Mouse (Mus musculus): ENCODE results near the gene Nfib. TPM values are rescaled to one million over a fixed set of nuclear protein-coding genes. Genes with fewer than 3 reads are reported as not detected.

The Nfib gene
- polyA plus RNA-seq, 1 experiment: 7.7 TPM

GRCm38 (mm10) chr4:82304148-82304871, 401.2 kb downstream of the Nfib start:
- TF ChIP-seq TCF12 (IDR thresholded peaks at IDR 0.05; ENCODE audit: insufficient read depth, poor library complexity, severe bottlenecking) (no peak), MYOG (IDR thresholded peaks at IDR 0.05; ENCODE audit: control insufficient read depth in 1 of 3, insufficient read depth in 1 of 3, insufficient read length in 2 of 3, low read depth in 2 of 3) (no peak), TCF3 (IDR thresholded peaks at IDR 0.05; ENCODE audit: insufficient read length, low read depth) (no peak)

DNA sequence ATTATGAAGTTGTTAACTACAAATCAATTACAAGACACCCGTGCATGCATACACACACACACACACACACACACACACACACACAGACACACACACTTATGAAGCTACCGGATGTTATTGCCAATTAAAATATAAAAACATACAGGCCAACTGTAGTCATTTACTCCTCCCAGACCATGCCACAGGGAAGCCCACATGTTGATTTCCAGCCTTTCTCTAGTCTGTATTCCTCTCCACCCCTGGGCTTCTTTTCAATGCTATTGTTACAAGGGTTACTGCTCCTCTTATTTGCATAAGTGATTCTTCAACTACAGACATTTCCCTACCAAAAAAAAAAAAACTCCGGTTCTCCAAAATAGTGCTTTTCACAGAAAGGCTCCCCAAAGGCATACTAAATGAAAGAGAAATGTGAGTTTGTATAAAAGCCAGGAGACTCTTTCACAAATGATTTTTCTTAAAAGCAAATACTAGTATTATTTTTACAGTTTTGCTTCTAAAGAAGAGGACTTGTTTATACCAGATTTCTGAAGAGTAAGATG, 402.1 kb downstream of the Nfib start:
- Histone ChIP-seq H3K4me3 (no peak overlapping the region), H3K36me3 (ENCODE audit: control insufficient read depth, insufficient read depth) (peaks cover 6% of the 10 kb centered on the region), H3K27me3 (ENCODE audit: control insufficient read depth, insufficient read depth, insufficient read length) (no peaks in the 10 kb centered on the region), H3ac (ENCODE audit: control insufficient read depth, insufficient read length) (no peak overlapping the region), H3K79me2 (ENCODE audit: control insufficient read depth, insufficient read depth) (no peaks in the 10 kb centered on the region), H3K4me2 (ENCODE audit: low read depth) (no peak overlapping the region)
- TF ChIP-seq CEBPB (IDR thresholded peaks at IDR 0.05; ENCODE audit: insufficient read depth, poor library complexity, severe bottlenecking) (no peak), TCF3 (IDR thresholded peaks at IDR 0.05; ENCODE audit: insufficient read length, low read depth) (no peak), POLR2AphosphoS2 (IDR thresholded peaks at IDR 0.05; ENCODE audit: insufficient read length, low read depth) (no peak), SRF (IDR thresholded peaks at IDR 0.05; ENCODE audit: control insufficient read depth, insufficient read length, low read depth) (no peak), MYOG (IDR thresholded peaks at IDR 0.05; ENCODE audit: control insufficient read depth in 1 of 3, insufficient read depth in 1 of 3, insufficient read length in 2 of 3, low read depth in 2 of 3) (no peak), TCF12 (IDR thresholded peaks at IDR 0.05; ENCODE audit: insufficient read depth, poor library complexity, severe bottlenecking) (no peak), MAX (IDR thresholded peaks at IDR 0.05; ENCODE audit: low read depth) (no peak), USF1 (IDR thresholded peaks at IDR 0.05; ENCODE audit: low read depth) (no peak)

More at GRCm38 (mm10) chr4:82304148-82304871, 401.2 kb downstream of the Nfib start:
- peaks cover 6% of the 10 kb centered on the region for H3K36me3 ChIP-seq (ENCODE audit: control insufficient read depth, insufficient read depth)
- H3K27me3 ChIP-seq (ENCODE audit: control insufficient read depth, insufficient read depth, insufficient read length): no peaks in the 10 kb centered on the region
- no peak overlapping the region for H3K4me2 ChIP-seq (ENCODE audit: low read depth)
- no peaks in the 10 kb centered on the region for H3K79me2 ChIP-seq (ENCODE audit: control insufficient read depth, insufficient read depth)
- H3ac ChIP-seq (ENCODE audit: control insufficient read depth, insufficient read length): no peak overlapping the region
- H3K4me3 ChIP-seq: no peak overlapping the region

GRCm38 (mm10) chr4:82302901-82303300, 402.6 kb downstream of the Nfib start:
- H3K4me3 ChIP-seq: no peak overlapping the region
- no peak overlapping the region for H3K4me2 ChIP-seq (ENCODE audit: low read depth)
- H3K79me2 ChIP-seq (ENCODE audit: control insufficient read depth, insufficient read depth): no peaks in the 10 kb centered on the region
- TF ChIP-seq MYOD1 (IDR thresholded peaks at IDR 0.05; ENCODE audit: control insufficient read depth in 1 of 3, insufficient read length in 2 of 3, low read depth in 2 of 3): no peak
- TF ChIP-seq CEBPB (IDR thresholded peaks at IDR 0.05; ENCODE audit: insufficient read depth, poor library complexity, severe bottlenecking): no peak
- TF ChIP-seq SRF (IDR thresholded peaks at IDR 0.05; ENCODE audit: control insufficient read depth, insufficient read length, low read depth): no peak
- no peak for TF ChIP-seq TCF3 (IDR thresholded peaks at IDR 0.05; ENCODE audit: insufficient read length, low read depth)
- TF ChIP-seq E2F4 (IDR thresholded peaks at IDR 0.05; ENCODE audit: insufficient read depth): no peak
- TF ChIP-seq MAX (IDR thresholded peaks at IDR 0.05; ENCODE audit: low read depth): no peak
- no peak for TF ChIP-seq POLR2AphosphoS2 (IDR thresholded peaks at IDR 0.05; ENCODE audit: insufficient read length, low read depth)
- no peak for TF ChIP-seq POLR2A (IDR thresholded peaks at IDR 0.05; ENCODE audit: insufficient read length, low read depth)
- TF ChIP-seq USF1 (IDR thresholded peaks at IDR 0.05; ENCODE audit: low read depth): no peak
- no peak for TF ChIP-seq TCF12 (IDR thresholded peaks at IDR 0.05; ENCODE audit: insufficient read depth, poor library complexity, severe bottlenecking)
- no peak for TF ChIP-seq MYOG (IDR thresholded peaks at IDR 0.05; ENCODE audit: control insufficient read depth in 1 of 3, insufficient read depth in 1 of 3, insufficient read length in 2 of 3, low read depth in 2 of 3)
- TF ChIP-seq REST (IDR thresholded peaks at IDR 0.05; ENCODE audit: insufficient read depth, insufficient read length): no peak
- H3K36me3 ChIP-seq (ENCODE audit: control insufficient read depth, insufficient read depth): peaks cover 6% of the 10 kb centered on the region
- H3K27me3 ChIP-seq (ENCODE audit: control insufficient read depth, insufficient read depth, insufficient read length): no peaks in the 10 kb centered on the region
- no peak overlapping the region for H3ac ChIP-seq (ENCODE audit: control insufficient read depth, insufficient read length)

DNA sequence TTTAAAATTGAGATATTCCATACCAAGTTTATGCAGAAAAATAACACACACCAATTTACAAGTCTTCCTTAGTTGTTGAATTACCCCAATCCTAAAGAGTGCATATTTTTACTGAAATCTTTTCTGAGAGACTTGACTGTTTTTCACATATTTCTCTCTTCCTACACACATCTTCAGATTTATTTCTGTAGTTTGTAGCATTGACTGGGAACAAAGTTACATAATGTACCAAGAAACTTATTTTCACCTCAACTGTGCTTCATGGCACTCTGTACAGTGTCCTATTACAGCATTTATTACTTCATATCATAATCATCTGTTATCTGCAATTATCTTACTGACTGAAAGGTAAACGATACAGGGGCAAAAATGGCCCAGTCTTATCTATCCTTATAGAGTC, 406.9 kb downstream of the Nfib start:
- Histone ChIP-seq H3K4me2 (ENCODE audit: low read depth) (no peak overlapping the region), H3K36me3 (ENCODE audit: control insufficient read depth, insufficient read depth) (peaks cover 12% of the 10 kb centered on the region), H3K27me3 (ENCODE audit: control insufficient read depth, insufficient read depth, insufficient read length) (no peaks in the 10 kb centered on the region), H3ac (ENCODE audit: control insufficient read depth, insufficient read length) (no peak overlapping the region), H3K4me3 (no peak overlapping the region), H3K79me2 (ENCODE audit: control insufficient read depth, insufficient read depth) (no peaks in the 10 kb centered on the region)
- no peak for TF ChIP-seq TCF3 (IDR thresholded peaks at IDR 0.05; ENCODE audit: insufficient read length, low read depth)
- no peak for TF ChIP-seq CEBPB (IDR thresholded peaks at IDR 0.05; ENCODE audit: insufficient read depth, poor library complexity, severe bottlenecking)
- TF ChIP-seq USF1 (IDR thresholded peaks at IDR 0.05; ENCODE audit: low read depth): no peak
- no peak for TF ChIP-seq REST (IDR thresholded peaks at IDR 0.05; ENCODE audit: insufficient read depth, insufficient read length)
- no peak for TF ChIP-seq E2F4 (IDR thresholded peaks at IDR 0.05; ENCODE audit: insufficient read depth)
- no peak for TF ChIP-seq MYOG (IDR thresholded peaks at IDR 0.05; ENCODE audit: control insufficient read depth in 1 of 3, insufficient read depth in 1 of 3, insufficient read length in 2 of 3, low read depth in 2 of 3)
- TF ChIP-seq POLR2AphosphoS2 (IDR thresholded peaks at IDR 0.05; ENCODE audit: insufficient read length, low read depth): no peak
- no peak for TF ChIP-seq POLR2A (IDR thresholded peaks at IDR 0.05; ENCODE audit: insufficient read length, low read depth)
- no peak for TF ChIP-seq MYOD1 (IDR thresholded peaks at IDR 0.05; ENCODE audit: control insufficient read depth in 1 of 3, insufficient read length in 2 of 3, low read depth in 2 of 3)
- TF ChIP-seq MAX (IDR thresholded peaks at IDR 0.05; ENCODE audit: low read depth): no peak
- no peak for TF ChIP-seq TCF12 (IDR thresholded peaks at IDR 0.05; ENCODE audit: insufficient read depth, poor library complexity, severe bottlenecking)
- no peak for TF ChIP-seq SRF (IDR thresholded peaks at IDR 0.05; ENCODE audit: control insufficient read depth, insufficient read length, low read depth)

All from myocyte (in vitro differentiated cells).